Mouse (Mus musculus): Measurements from ENCODE around the gene Nsf.

DNA sequence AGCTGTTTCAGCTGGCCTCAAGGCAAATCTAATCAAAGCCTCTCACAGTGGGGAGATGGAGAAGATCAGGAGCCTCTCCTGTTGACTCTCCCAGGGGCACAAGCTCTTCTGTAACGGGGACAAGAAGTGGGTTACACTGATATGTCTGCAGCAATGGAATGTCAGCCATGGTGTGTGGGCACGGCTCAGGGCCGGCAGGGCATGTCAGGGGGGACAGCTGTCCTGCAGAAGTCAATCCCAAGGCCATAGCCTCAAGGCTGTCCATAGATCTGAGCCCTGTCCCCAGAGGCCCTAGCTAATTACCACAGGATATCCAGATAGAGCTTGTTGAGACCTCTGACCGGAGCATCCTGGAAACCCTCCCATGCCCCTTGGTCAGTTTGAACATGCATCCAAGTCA, 149.1 kb downstream of the Nsf start:
- TF ChIP-seq CTCF (IDR thresholded peaks at IDR 0.05; ENCODE audit: borderline replicate concordance, extremely low read depth, insufficient read depth, insufficient read length) (no peak), POLR2A (IDR thresholded peaks at IDR 0.05; ENCODE audit: borderline replicate concordance, extremely low read depth, insufficient read depth, insufficient read length, poor library complexity, severe bottlenecking) (no peak)

Measured in brain, embryonic 14.5 days (tissue).